Comparison of ENCODE assay signal across 8 mouse cellular contexts in genomic region chr1:88262255-88262654, GRCm38 (mm10). TPM values are rescaled to one million over a fixed set of nuclear protein-coding genes. Genes with fewer than 3 reads are reported as not detected.
A peak's percentile ranks its signal among the peaks of the same experiment; 100 is the strongest.
DNase-seq lines count a peak whose midpoint lies in the region; ATAC-seq and TF ChIP-seq lines count a peak whose summit lies in the region.
"Had no signal": no experiment of that assay in that cellular context is flagged by ENCODE, and none has a peak within 500 bp of the region (broad histone marks: within the 10 kb centered on the region; RNA-seq: fewer than 3 reads in every experiment).

No protein-coding gene starts in this region.

- no peak overlapping the region for H3K4me3 ChIP-seq in layer of hippocampus, adult 2 months
- H3K4me3 ChIP-seq: embryonic facial prominence, embryonic 12.5 days had no signal

- no peak for TF ChIP-seq CTCF in layer of hippocampus, adult 2 months (conservative IDR thresholded peaks at IDR 0.05)

- H3K27ac ChIP-seq in layer of hippocampus, adult 2 months, result no peak overlapping the region
- H3K27ac ChIP-seq: embryonic facial prominence, embryonic 12.5 days had no signal

- intact Hi-C loops in left cerebral cortex, postnatal 4 days (cut with DNase I), result no loop called here
- intact Hi-C loops in left cerebral cortex, postnatal 14 days (cut with DNase I), result no loop called here

- ATAC-seq in granulocyte monocyte progenitor cell, adult 5-6 weeks (replicated peaks; ENCODE audit: poor library complexity, severe bottlenecking), result no peak

- DNase-seq in left cerebral cortex, postnatal 4 days, result peak; percentile 74
- DNase-seq in left cerebral cortex, postnatal 14 days (ENCODE audit: low spot score in 2 of 2), result no peak
- DNase-seq in ZHBTc4 (ENCODE audit: low read depth, low spot score), result peak; percentile 64
- DNase-seq in fat pad, adult 2 months (ENCODE audit: extremely low read depth, low read depth, low spot score), result peak; percentile 58
- DNase-seq in ovary, postnatal 14 days (ENCODE audit: low spot score), result peak; percentile 80
- no peak for DNase-seq in layer of hippocampus, adult 2 months (ENCODE audit: low spot score in 2 of 2)

RNA-seq across cellular contexts. Expression of gene Hjurp, which starts 15.2 kb away (rescaled TPM):
- 10 to 100 TPM; 75.3 to 78.8 TPM for total RNA-seq in left cerebral cortex, postnatal 4 days (2021)
- 10 to 100 TPM; 36.8 to 38.3 TPM for total RNA-seq in left cerebral cortex, postnatal 14 days (2021)
- 116 and 136 TPM in 2 replicates for total RNA-seq in granulocyte monocyte progenitor cell, adult 5-6 weeks (2014; fragmentation: Nextera tagmentation)
- 142 and 147 TPM in 2 replicates for total RNA-seq in granulocyte monocyte progenitor cell, adult 5-6 weeks (2017)
- total RNA-seq in layer of hippocampus, adult 2 months (2021), result 10 to 100 TPM; 31.9 to 35.3 TPM

RNA-seq across cellular contexts. Expression of gene Trpm8, which starts 15.2 kb away (rescaled TPM):
- 1 to 10 TPM in 1 of 2 experiments, under 1 TPM in 1; 0.82 to 1.2 TPM for total RNA-seq in left cerebral cortex, postnatal 4 days (2021)
- under 1 TPM; 0.61 to 0.68 TPM for total RNA-seq in left cerebral cortex, postnatal 14 days (2021)
- total RNA-seq in granulocyte monocyte progenitor cell, adult 5-6 weeks (2014; fragmentation: Nextera tagmentation), result not detected in 2 replicates
- total RNA-seq in granulocyte monocyte progenitor cell, adult 5-6 weeks (2017), result not detected in 2 replicates
- under 1 TPM in 1 of 2 experiments, not detected in 1; 0.12 TPM for total RNA-seq in layer of hippocampus, adult 2 months (2021)

RNA-seq across cellular contexts. Expression of gene Mroh2a, which starts 35.5 kb away (rescaled TPM):
- total RNA-seq in left cerebral cortex, postnatal 4 days (2021), result under 1 TPM; 0.04 to 0.20 TPM
- under 1 TPM; 0.04 to 0.06 TPM for total RNA-seq in left cerebral cortex, postnatal 14 days (2021)
- total RNA-seq in granulocyte monocyte progenitor cell, adult 5-6 weeks (2014; fragmentation: Nextera tagmentation), result 0.34 TPM in 1 of 2 replicates, not detected in the other
- total RNA-seq in granulocyte monocyte progenitor cell, adult 5-6 weeks (2017), result 0.10 and 0.13 TPM in 2 replicates
- under 1 TPM in 1 of 2 experiments, not detected in 1; 0.38 TPM for total RNA-seq in layer of hippocampus, adult 2 months (2021)

RNA-seq across cellular contexts. Expression of gene Ugt1a1, which starts 50.5 kb away (rescaled TPM):
- under 1 TPM in 1 of 2 experiments, not detected in 1; 0.34 TPM for total RNA-seq in left cerebral cortex, postnatal 4 days (2021)
- under 1 TPM in 1 of 2 experiments, not detected in 1; 0.15 TPM for total RNA-seq in left cerebral cortex, postnatal 14 days (2021)
- 0.83 and 1.2 TPM in 2 replicates for total RNA-seq in granulocyte monocyte progenitor cell, adult 5-6 weeks (2014; fragmentation: Nextera tagmentation)
- 0.72 TPM in 1 of 2 replicates, not detected in the other for total RNA-seq in granulocyte monocyte progenitor cell, adult 5-6 weeks (2017)
- total RNA-seq in layer of hippocampus, adult 2 months (2021), result not detected

RNA-seq across cellular contexts. Expression of gene Dnajb3, which starts 56.7 kb away (rescaled TPM):
- total RNA-seq in left cerebral cortex, postnatal 4 days (2021), result 1 to 10 TPM; 4.9 to 5.9 TPM
- total RNA-seq in left cerebral cortex, postnatal 14 days (2021), result 1 to 10 TPM; 2.7 to 3.7 TPM
- total RNA-seq in granulocyte monocyte progenitor cell, adult 5-6 weeks (2014; fragmentation: Nextera tagmentation), result not detected in 2 replicates
- 1.1 TPM in 1 of 2 replicates, not detected in the other for total RNA-seq in granulocyte monocyte progenitor cell, adult 5-6 weeks (2017)
- 1 to 10 TPM; 2.9 to 3.8 TPM for total RNA-seq in layer of hippocampus, adult 2 months (2021)

Comparison
In these comparisons a context has a peak if more than half of its experiments do, and no peak if none do; other contexts are left out.
1. DNase-seq: peak in left cerebral cortex, postnatal 4 days (single experiment), ZHBTc4 (single experiment), fat pad, adult 2 months (single experiment) and ovary, postnatal 14 days (single experiment); none in left cerebral cortex, postnatal 14 days (0 of 2) and layer of hippocampus, adult 2 months (0 of 2).